Mouse (Mus musculus) heart, postnatal 0 days (tissue): ENCODE measurements at regions not wholly inside any gene's neighbourhood (a gene's known extent, or its start where the extent isn't known, plus 50 kb on each side); places are given as distances from the start of the nearest gene placed in this dataset.

Experiments used
- ATAC-seq: fragments of 200-750 bp; cut with Nextera tagmentation; 2 replicates; pipeline ENCODE4 v1.8.0; 2017; ENCODE audit warnings: low read depth, moderate number of reproducible peaks, moderate library complexity; ENCODE audit not compliant: insufficient read depth
- DNase-seq: peaks from one replicate; pipeline ENCODE4 v3.0.0-alpha.2; 2016; ENCODE audit warnings: low spot score
- H3K27ac ChIP-seq: fragments of 300-500 bp; sonication (generic); 2 replicates; pipeline ENCODE4 v1.5.1; 2014; ENCODE audit warnings: low read depth, mild to moderate bottlenecking
- H3K27me3 ChIP-seq: fragments of 300-500 bp; sonication (generic); 2 replicates; pipeline ENCODE4 v1.6.1; 2014; ENCODE audit warnings: low read length, mixed read lengths; ENCODE audit not compliant: control insufficient read depth, insufficient read depth
- H3K36me3 ChIP-seq: fragments of 300-500 bp; sonication (generic); replicated peaks from 2 replicates; pipeline ENCODE4 v1.6.1; 2014; ENCODE audit warnings: low read length, mixed read lengths; ENCODE audit not compliant: control insufficient read depth, insufficient read depth
- H3K4me1 ChIP-seq: fragments of 300-500 bp; sonication (generic); 2 replicates; pipeline ENCODE4 v1.6.1; 2014; ENCODE audit warnings: antibody characterized with exemption; ENCODE audit not compliant: control insufficient read depth, insufficient read depth
- H3K4me2 ChIP-seq: fragments of 300-500 bp; sonication (generic); 2 replicates; pipeline ENCODE4 v1.6.1; 2014; ENCODE audit warnings: low read depth, mild to moderate bottlenecking, low read length, moderate library complexity
- H3K4me3 ChIP-seq: fragments of 300-500 bp; sonication (generic); 2 replicates; pipeline ENCODE4 v1.5.1; 2014; ENCODE audit warnings: low read depth, low read length
- H3K9ac ChIP-seq: fragments of 300-500 bp; sonication (generic); replicated peaks from 2 replicates; pipeline ENCODE4 v1.6.1; 2014; ENCODE audit warnings: low read depth, low read length, mixed read lengths
- H3K9me3 ChIP-seq: fragments of 300-500 bp; sonication (generic); replicated peaks from 2 replicates; pipeline ENCODE4 v1.6.1; 2016; ENCODE audit warnings: low read length; ENCODE audit not compliant: control insufficient read depth
- CTCF ChIP-seq: IDR thresholded peaks from 2 replicates; pipeline ENCODE4 v1.5.1; 2016; ENCODE audit warnings: antibody characterized with exemption, control low read depth, low read depth
- EP300 ChIP-seq: IDR thresholded peaks from 2 replicates; pipeline ENCODE4 v1.6.1; 2016; ENCODE audit warnings: antibody characterized with exemption, low read depth
- WGBS: fragments of 180-500 bp; shearing (Covaris S2); extraction: QIAGEN DNeasy Blood & Tissue Kit; methylation state at CpG from one replicate; pipeline ENCODE4 v1.1.7; 2014; 5-methylcytosine and 5-hydroxymethylcytosine counted together

- Histone ChIP-seq H3K27me3 (0 out of 2 replicates have a peak, but pooled peaks cover 23% of the 10 kb centered on the region), H3K27ac (no peak overlapping the region), H3K9me3 (no peaks in the 10 kb centered on the region), H3K9ac (no peak overlapping the region), H3K4me1 (no peaks in the 10 kb centered on the region), H3K36me3 (no peaks in the 10 kb centered on the region), H3K4me3 (no peak overlapping the region), H3K4me2 (no peak overlapping the region)
- DNase-seq = no peak
- WGBS = 64% methylated on average over 3 of the region's 3 CpGs
- no peak for TF ChIP-seq EP300
- peak; percentile 32 for TF ChIP-seq CTCF
- ATAC-seq = no peak
Measured at GRCm38 (mm10) chr9:60998086-60998785, 203.9 kb downstream of the Uaca start.

GRCm38 (mm10) chr9:60999001-60999529 is 204.7 kb downstream of the Uaca start:
- Histone ChIP-seq H3K27ac (no peak overlapping the region), H3K9me3 (no peaks in the 10 kb centered on the region), H3K4me3 (no peak overlapping the region), H3K4me1 (no peaks in the 10 kb centered on the region), H3K9ac (no peak overlapping the region), H3K36me3 (no peaks in the 10 kb centered on the region), H3K27me3 (0 out of 2 replicates have a peak, but pooled peaks cover 19% of the 10 kb centered on the region), H3K4me2 (no peak overlapping the region)
- 36% methylated on average over 6 of the region's 6 CpGs for WGBS
- DNase-seq (no peak), ATAC-seq (no peak; the same call in 1 of the 2 replicates)
- no peak for TF ChIP-seq EP300
- TF ChIP-seq CTCF = 0 out of 2 replicates have a peak, but pooled peaks have one; percentile 16

- ATAC-seq (no peak), DNase-seq (no peak)
- no peak for TF ChIP-seq EP300
- no peak for TF ChIP-seq CTCF
- Histone ChIP-seq H3K36me3 (no peaks in the 10 kb centered on the region), H3K4me2 (no peak overlapping the region), H3K27me3 (0 out of 2 replicates have a peak, but pooled peaks cover 23% of the 10 kb centered on the region), H3K9ac (no peak overlapping the region), H3K27ac (no peak overlapping the region), H3K4me1 (no peaks in the 10 kb centered on the region), H3K4me3 (no peak overlapping the region), H3K9me3 (no peaks in the 10 kb centered on the region)
- 85% methylated on average over 11 of the region's 11 CpGs for WGBS
Measured at GRCm38 (mm10) chr9:61000232-61000631, 205.9 kb downstream of the Uaca start.

GRCm38 (mm10) chr9:61002572-61002971 is 208.2 kb downstream of the Uaca start:
- DNase-seq (no peak), ATAC-seq (no peak)
- Histone ChIP-seq H3K4me1 (no peaks in the 10 kb centered on the region), H3K27ac (no peak overlapping the region), H3K4me3 (no peak overlapping the region), H3K27me3 (0 out of 2 replicates have a peak, but pooled peaks cover 22% of the 10 kb centered on the region), H3K9me3 (no peaks in the 10 kb centered on the region), H3K4me2 (no peak overlapping the region), H3K9ac (no peak overlapping the region), H3K36me3 (no peaks in the 10 kb centered on the region)
- TF ChIP-seq EP300 = no peak
- TF ChIP-seq CTCF = no peak
- 82% methylated on average over 5 of the region's 5 CpGs for WGBS

GRCm38 (mm10) chr9:61008446-61008845 is 214.1 kb downstream of the Uaca start:
- no peak for ATAC-seq
- TF ChIP-seq CTCF = no peak
- TF ChIP-seq EP300 = no peak
- Histone ChIP-seq H3K9ac (no peak overlapping the region), H3K36me3 (no peaks in the 10 kb centered on the region), H3K4me1 (no peaks in the 10 kb centered on the region), H3K4me2 (no peak overlapping the region), H3K27me3 (0 out of 2 replicates have a peak, but pooled peaks cover 14% of the 10 kb centered on the region), H3K9me3 (0 out of 2 replicates have a peak, but pooled peaks cover 8% of the 10 kb centered on the region), H3K27ac (no peak overlapping the region), H3K4me3 (no peak overlapping the region)
- DNase-seq = no peak
- 5% methylated on average over 1 of the region's 1 CpGs for WGBS

- TF ChIP-seq EP300 (no peak), CTCF (no peak)
- no peak for ATAC-seq
Measured at GRCm38 (mm10) chr9:61011066-61011465, 216.7 kb downstream of the Uaca start.

More at GRCm38 (mm10) chr9:61011066-61011465, 216.7 kb downstream of the Uaca start:
- Histone ChIP-seq H3K4me1 (no peaks in the 10 kb centered on the region), H3K36me3 (no peaks in the 10 kb centered on the region), H3K9me3 (0 out of 2 replicates have a peak, but pooled peaks cover 8% of the 10 kb centered on the region), H3K27ac (no peak overlapping the region), H3K27me3 (0 out of 2 replicates have a peak, but pooled peaks cover 4% of the 10 kb centered on the region), H3K9ac (no peak overlapping the region), H3K4me3 (no peak overlapping the region), H3K4me2 (no peak overlapping the region)
- DNase-seq = no peak
